ENCODE assay signal across 9 mouse cellular contexts in genomic region chr15:97236943-97237342, GRCm38 (mm10). TPM values are rescaled to one million over a fixed set of nuclear protein-coding genes. Genes with fewer than 3 reads are reported as not detected.
DNase-seq lines count a peak whose midpoint lies in the region; ATAC-seq and TF ChIP-seq lines count a peak whose summit lies in the region.
"Had no signal": no experiment of that assay in that cellular context is flagged by ENCODE, and none has a peak within 500 bp of the region (broad histone marks: within the 10 kb centered on the region; RNA-seq: fewer than 3 reads in every experiment).

No protein-coding gene starts in this region.

- TF ChIP-seq CTCF in left cerebral cortex, adult 2 months (IDR thresholded peaks at IDR 0.05), result peak; percentile 79

- no peaks in the 10 kb centered on the region for H3K4me1 ChIP-seq in kidney, embryonic 16.5 days (ENCODE audit: insufficient read depth, low read length)

- WGBS in kidney, embryonic 16.5 days, result 55% methylated on average over 9 of the region's 9 CpGs

- H3K9ac ChIP-seq in kidney, embryonic 16.5 days (replicated peaks; ENCODE audit: low read length), result no peak overlapping the region

- H3K36me3 ChIP-seq in kidney, embryonic 16.5 days (ENCODE audit: insufficient read depth, low read length), result peaks cover 4% of the 10 kb centered on the region; the same call in 1 of the 2 replicates

- no peak overlapping the region for H3K4me2 ChIP-seq in kidney, embryonic 16.5 days (replicated peaks; ENCODE audit: low read depth, low read length)

- peak in 1 of 2 experiments; percentile 22 for DNase-seq in left cerebral cortex, adult 2 months (ENCODE audit: extremely low spot score in 1 of 2, low spot score in 2 of 2)
- DNase-seq in left cerebral cortex, adult 11 months (ENCODE audit: low spot score), result no peak
- DNase-seq in MEL-GATA-1-ER (ENCODE audit: extremely low read depth, low read depth), result peak; percentile 35
- DNase-seq in embryo, embryonic 10 days (ENCODE audit: low spot score), result peak; percentile 23
- peak; percentile 46 to 70 for DNase-seq in lung, postnatal 4 days
- DNase-seq in thymus, postnatal 4 days, result peak; percentile 83
- no peak for DNase-seq in left cerebral cortex, postnatal 25 days (ENCODE audit: low spot score in 2 of 2)

- H3K27me3 ChIP-seq in kidney, embryonic 16.5 days (ENCODE audit: insufficient read depth, low read length), result no peaks in the 10 kb centered on the region

- ATAC-seq in kidney, embryonic 16.5 days (ENCODE audit: low FRiP score, low TSS enrichment), result no peak

- intact Hi-C loops in left cerebral cortex, adult 2 months (cut with DNase I), result loop anchor here (5.0 kb wide), 1 partner anchor 420 kb away; no protein-coding TSS in a partner anchor
- intact Hi-C loops in left cerebral cortex, postnatal 25 days (cut with DNase I), result no loop called here

- no peak overlapping the region for H3K27ac ChIP-seq in left cerebral cortex, adult 2 months
- no peak overlapping the region for H3K27ac ChIP-seq in kidney, embryonic 16.5 days (ENCODE audit: low read length)
- H3K27ac ChIP-seq: macrophage had no signal

- H3K4me3 ChIP-seq in left cerebral cortex, adult 2 months, result no peak overlapping the region
- H3K4me3 ChIP-seq in kidney, embryonic 16.5 days (ENCODE audit: low read length), result no peak overlapping the region

- H3K9me3 ChIP-seq in kidney, embryonic 16.5 days (ENCODE audit: low read length), result no peaks in the 10 kb centered on the region

RNA-seq across cellular contexts. Expression of gene Pced1b, which starts 10.0 kb away (rescaled TPM):
- total RNA-seq in left cerebral cortex, adult 2 months (2021), result 1 to 10 TPM; 6.3 TPM
- 6.0 and 6.3 TPM in 2 replicates for polyA plus RNA-seq in kidney, embryonic 16.5 days (2015; fragmentation: Nextera tagmentation; extraction: Ambion mirVana)
- 1 to 10 TPM; 5.6 to 6.7 TPM for total RNA-seq in left cerebral cortex, postnatal 25 days (2021)

RNA-seq across cellular contexts. Expression of gene Amigo2, which starts 10.1 kb away (rescaled TPM):
- total RNA-seq in left cerebral cortex, adult 2 months (2021), result 1 to 10 TPM; 5.1 to 6.8 TPM
- 11.4 and 12.8 TPM in 2 replicates for polyA plus RNA-seq in kidney, embryonic 16.5 days (2015; fragmentation: Nextera tagmentation; extraction: Ambion mirVana)
- 1 to 10 TPM; 5.3 to 6.6 TPM for total RNA-seq in left cerebral cortex, postnatal 25 days (2021)
- polyA plus RNA-seq: macrophage had no signal

Comparison
In these comparisons a context has a peak if more than half of its experiments do, and no peak if none do; other contexts are left out.
1. DNase-seq: peak in MEL-GATA-1-ER (single experiment), embryo, embryonic 10 days (single experiment), lung, postnatal 4 days (2 of 2) and thymus, postnatal 4 days (single experiment); none in left cerebral cortex, adult 11 months (single experiment) and left cerebral cortex, postnatal 25 days (0 of 2).